Mouse (Mus musculus): ENCODE measurements around the gene Kat6b. TPM values are rescaled to one million over a fixed set of nuclear protein-coding genes. Genes with fewer than 3 reads are reported as not detected.
"Not testable (repeated sequence)": the region's sequence is repeated elsewhere in the genome, so short reads cannot be mapped to it uniquely, and the experiment has no call there.

The Kat6b gene
- polyA plus RNA-seq, 1 experiment, result 22.5 TPM

GRCm38 (mm10) chr14:21515505-21515904 lies 34.3 kb downstream of the Kat6b start:
- H3K4me3 ChIP-seq (replicated peaks; ENCODE audit: insufficient read depth, low read depth, low read length), result no peak overlapping the region
- TF ChIP-seq CTCF (IDR thresholded peaks at IDR 0.05; ENCODE audit: borderline replicate concordance, insufficient read depth, low read depth, low read length), result no peak
- TF ChIP-seq POLR2A (IDR thresholded peaks at IDR 0.05; ENCODE audit: borderline replicate concordance, insufficient read depth, low read length), result no peak
- peaks cover 11% of the 10 kb centered on the region for H3K4me1 ChIP-seq (ENCODE audit: control insufficient read depth, insufficient read depth, low read length)
- WGBS, result 31% methylated on average over 5 of the region's 5 CpGs
- DNase-seq, result peak in 1 of 2 experiments; percentile 42
- no peaks in the 10 kb centered on the region for H3K27me3 ChIP-seq (ENCODE audit: control insufficient read depth, insufficient read depth, low read length)
- no peak overlapping the region for H3K27ac ChIP-seq (ENCODE audit: insufficient read depth, low read length)

- no peak overlapping the region for H3K4me3 ChIP-seq (replicated peaks; ENCODE audit: insufficient read depth, low read depth, low read length)
- TF ChIP-seq CTCF (IDR thresholded peaks at IDR 0.05; ENCODE audit: borderline replicate concordance, insufficient read depth, low read depth, low read length) (no peak), POLR2A (IDR thresholded peaks at IDR 0.05; ENCODE audit: borderline replicate concordance, insufficient read depth, low read length) (no peak)
- DNase-seq, result no peak
- 88% methylated on average over 3 of the region's 3 CpGs for WGBS
- H3K27me3 ChIP-seq (ENCODE audit: control insufficient read depth, insufficient read depth, low read length), result no peaks in the 10 kb centered on the region
- no peak overlapping the region for H3K27ac ChIP-seq (ENCODE audit: insufficient read depth, low read length)
- H3K4me1 ChIP-seq (ENCODE audit: control insufficient read depth, insufficient read depth, low read length), result peaks cover 28% of the 10 kb centered on the region
Observed at GRCm38 (mm10) chr14:21519307-21519706, 38.1 kb downstream of the Kat6b start.

DNA sequence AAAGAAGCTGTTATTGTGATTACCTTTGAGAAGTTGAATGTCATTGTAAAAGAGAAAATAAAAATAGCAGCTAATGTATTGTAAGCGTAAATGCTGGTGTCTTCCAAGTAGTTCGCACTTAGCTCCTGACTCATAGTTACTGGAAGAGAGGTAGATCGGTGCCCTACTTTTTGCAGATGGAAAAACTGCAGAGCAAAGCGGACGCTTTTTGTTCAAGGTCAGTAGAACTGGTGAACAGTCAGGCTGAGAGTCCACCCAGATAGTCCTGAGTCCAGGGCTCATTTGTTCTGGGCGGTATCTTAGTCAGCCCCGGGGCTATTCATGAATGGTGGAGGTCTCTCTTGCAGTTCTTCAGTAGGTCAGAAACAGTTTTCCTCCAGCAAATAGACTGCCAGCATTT lies 39.3 kb downstream of the Kat6b start:
- Histone ChIP-seq H3K27ac (ENCODE audit: insufficient read depth, low read length) (peak overlapping the region; percentile 48; the same call in 1 of the 2 replicates), H3K4me3 (replicated peaks; ENCODE audit: insufficient read depth, low read depth, low read length) (no peak overlapping the region), H3K27me3 (ENCODE audit: control insufficient read depth, insufficient read depth, low read length) (no peaks in the 10 kb centered on the region), H3K4me1 (ENCODE audit: control insufficient read depth, insufficient read depth, low read length) (peaks cover 29% of the 10 kb centered on the region)
- DNase-seq, result no peak
- WGBS, result 75% methylated on average over 7 of the region's 7 CpGs
- TF ChIP-seq POLR2A (IDR thresholded peaks at IDR 0.05; ENCODE audit: borderline replicate concordance, insufficient read depth, low read length), result no peak
- TF ChIP-seq CTCF (IDR thresholded peaks at IDR 0.05; ENCODE audit: borderline replicate concordance, insufficient read depth, low read depth, low read length), result no peak

DNA sequence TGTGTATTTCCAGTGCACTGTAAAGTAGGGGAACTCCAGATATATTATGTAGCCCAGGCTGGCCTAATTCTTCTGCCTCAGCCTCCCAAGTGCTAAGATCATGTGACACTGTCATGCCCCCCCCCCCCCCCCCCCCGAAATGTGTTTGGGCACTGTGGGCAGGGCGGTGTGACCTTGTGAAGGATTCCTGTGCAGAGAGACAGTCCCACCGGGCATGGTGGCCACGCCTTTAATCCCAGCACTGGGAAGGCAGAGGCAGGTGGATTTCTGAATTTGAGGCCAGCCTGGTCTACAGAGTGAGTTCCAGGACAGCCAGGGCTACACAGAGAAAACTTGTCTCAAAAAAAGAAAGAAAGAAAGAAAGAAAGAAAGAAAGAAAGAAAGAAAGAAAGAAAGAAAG lies 40.3 kb downstream of the Kat6b start:
- not testable (repeated sequence) for DNase-seq; H3K27ac ChIP-seq (ENCODE audit: insufficient read depth, low read length); H3K27me3 ChIP-seq (ENCODE audit: control insufficient read depth, insufficient read depth, low read length); H3K4me3 ChIP-seq (replicated peaks; ENCODE audit: insufficient read depth, low read depth, low read length)
- WGBS, result 80% methylated on average over 4 of the region's 4 CpGs
- peaks cover 30% of the 10 kb centered on the region for H3K4me1 ChIP-seq (ENCODE audit: control insufficient read depth, insufficient read depth, low read length)

- WGBS, result 77% methylated on average over 16 of the region's 16 CpGs
- Histone ChIP-seq H3K27me3 (ENCODE audit: control insufficient read depth, insufficient read depth, low read length) (no peaks in the 10 kb centered on the region), H3K4me1 (ENCODE audit: control insufficient read depth, insufficient read depth, low read length) (peaks cover 30% of the 10 kb centered on the region), H3K27ac (ENCODE audit: insufficient read depth, low read length) (no peak overlapping the region), H3K4me3 (replicated peaks; ENCODE audit: insufficient read depth, low read depth, low read length) (no peak overlapping the region)
- DNase-seq, result peak in 1 of 2 experiments; percentile 21
- TF ChIP-seq POLR2A (IDR thresholded peaks at IDR 0.05; ENCODE audit: borderline replicate concordance, insufficient read depth, low read length) (no peak), CTCF (IDR thresholded peaks at IDR 0.05; ENCODE audit: borderline replicate concordance, insufficient read depth, low read depth, low read length) (no peak)
Observed at GRCm38 (mm10) chr14:21522312-21522978, 41.2 kb downstream of the Kat6b start.

GRCm38 (mm10) chr14:21523234-21523633 lies 42.0 kb downstream of the Kat6b start:
- Histone ChIP-seq H3K4me3 (replicated peaks; ENCODE audit: insufficient read depth, low read depth, low read length) (no peak overlapping the region), H3K27ac (ENCODE audit: insufficient read depth, low read length) (no peak overlapping the region)

DNA sequence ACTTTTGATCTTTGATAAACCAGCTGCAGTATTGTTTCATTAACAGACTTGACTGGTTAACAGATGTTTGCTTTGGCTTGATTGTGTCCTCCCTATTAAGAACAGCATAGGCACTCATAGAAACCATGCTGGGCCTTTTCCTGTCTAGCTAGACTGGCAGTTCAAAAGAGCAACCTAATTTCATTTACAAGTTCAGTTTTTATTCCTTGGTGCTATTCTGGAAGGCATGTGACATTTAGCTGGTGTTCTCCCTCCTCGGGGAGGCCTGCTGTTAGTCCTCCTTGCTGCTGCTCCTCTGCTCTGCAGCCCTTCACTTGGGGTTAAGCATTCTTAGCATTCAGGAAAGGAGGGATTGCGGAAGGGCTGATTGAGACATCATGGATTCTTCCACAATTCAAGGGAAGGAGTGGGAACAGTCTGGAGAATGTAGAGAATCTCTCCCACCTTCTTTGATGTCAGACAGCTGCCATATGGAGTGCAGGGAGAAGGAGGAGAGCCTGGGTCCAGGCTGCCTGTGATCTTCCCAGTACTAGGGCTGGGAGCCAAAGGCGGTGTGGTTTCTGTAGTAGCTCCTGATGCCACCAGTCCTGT lies 42.7 kb downstream of the Kat6b start:
- TF ChIP-seq CTCF (IDR thresholded peaks at IDR 0.05; ENCODE audit: borderline replicate concordance, insufficient read depth, low read depth, low read length) (no peak), POLR2A (IDR thresholded peaks at IDR 0.05; ENCODE audit: borderline replicate concordance, insufficient read depth, low read length) (no peak)
- H3K27me3 ChIP-seq (ENCODE audit: control insufficient read depth, insufficient read depth, low read length), result no peaks in the 10 kb centered on the region
- WGBS, result 0% methylated on average over 3 of the region's 3 CpGs
- H3K4me1 ChIP-seq (ENCODE audit: control insufficient read depth, insufficient read depth, low read length), result peaks cover 27% of the 10 kb centered on the region
- peak; percentile 85 to 92 for DNase-seq
- H3K27ac ChIP-seq (ENCODE audit: insufficient read depth, low read length), result peak overlapping the region; percentile 70
- no peak overlapping the region for H3K4me3 ChIP-seq (replicated peaks; ENCODE audit: insufficient read depth, low read depth, low read length)

More at GRCm38 (mm10) chr14:21523234-21523633, 42.0 kb downstream of the Kat6b start:
- no peak for TF ChIP-seq CTCF (IDR thresholded peaks at IDR 0.05; ENCODE audit: borderline replicate concordance, insufficient read depth, low read depth, low read length)
- no peak for TF ChIP-seq POLR2A (IDR thresholded peaks at IDR 0.05; ENCODE audit: borderline replicate concordance, insufficient read depth, low read length)
- Histone ChIP-seq H3K4me1 (ENCODE audit: control insufficient read depth, insufficient read depth, low read length) (peaks cover 30% of the 10 kb centered on the region), H3K27me3 (ENCODE audit: control insufficient read depth, insufficient read depth, low read length) (no peaks in the 10 kb centered on the region)
- DNase-seq, result peak in 1 of 2 experiments; percentile 27
- 47% methylated on average over 9 of the region's 9 CpGs for WGBS

- TF ChIP-seq POLR2A (IDR thresholded peaks at IDR 0.05; ENCODE audit: borderline replicate concordance, insufficient read depth, low read length) (no peak), CTCF (IDR thresholded peaks at IDR 0.05; ENCODE audit: borderline replicate concordance, insufficient read depth, low read depth, low read length) (no peak)
- DNase-seq, result no peak
- H3K27ac ChIP-seq (ENCODE audit: insufficient read depth, low read length), result no peak overlapping the region
- 83% methylated on average over 4 of the region's 4 CpGs for WGBS
- H3K4me3 ChIP-seq (replicated peaks; ENCODE audit: insufficient read depth, low read depth, low read length), result no peak overlapping the region
- H3K27me3 ChIP-seq (ENCODE audit: control insufficient read depth, insufficient read depth, low read length), result no peaks in the 10 kb centered on the region
- peaks cover 27% of the 10 kb centered on the region for H3K4me1 ChIP-seq (ENCODE audit: control insufficient read depth, insufficient read depth, low read length)
Observed at GRCm38 (mm10) chr14:21525674-21526073, 44.4 kb downstream of the Kat6b start.
